In genomic region chr15:6559188-6559587, GRCm38 (mm10) we compare ENCODE assay signal across 28 mouse cellular contexts. TPM values are rescaled to one million over a fixed set of nuclear protein-coding genes. Genes with fewer than 3 reads are reported as not detected.
A peak's percentile ranks its signal among the peaks of the same experiment; 100 is the strongest.
DNase-seq lines count a peak whose midpoint lies in the region; ATAC-seq and TF ChIP-seq lines count a peak whose summit lies in the region.
"Had no signal": no experiment of that assay in that cellular context is flagged by ENCODE, and none has a peak within 500 bp of the region (broad histone marks: within the 10 kb centered on the region; RNA-seq: fewer than 3 reads in every experiment).

No protein-coding gene starts in this region.

- 59% methylated on average over 9 of the region's 9 CpGs for WGBS in limb, embryonic 13.5 days
- 75% methylated on average over 9 of the region's 9 CpGs for WGBS in limb, embryonic 10.5 days
- WGBS in limb, embryonic 14.5 days = 56% methylated on average over 9 of the region's 9 CpGs

- no peaks in the 10 kb centered on the region for H3K36me3 ChIP-seq in limb, embryonic 13.5 days
- H3K36me3 ChIP-seq in limb, embryonic 10.5 days = no peaks in the 10 kb centered on the region
- H3K36me3 ChIP-seq in testis, adult 2 months (ENCODE audit: control insufficient read depth, insufficient read depth, low read length) = no peaks in the 10 kb centered on the region
- H3K36me3 ChIP-seq in limb, embryonic 14.5 days (ENCODE audit: control insufficient read depth, insufficient read depth, low read length) = no peaks in the 10 kb centered on the region
- H3K36me3 ChIP-seq: forebrain, embryonic 10.5 days; heart, embryonic 13.5 days; limb, embryonic 12.5 days; liver, embryonic 13.5 days; neural tube, embryonic 12.5 days had no signal

- DNase-seq in limb, embryonic 10.5 days (ENCODE audit: low spot score) = no peak
- no peak for DNase-seq in testis, postnatal 14 days (ENCODE audit: low spot score)
- no peak for DNase-seq in limb, embryonic 14.5 days (ENCODE audit: low spot score)
- no peak for DNase-seq in left cerebral cortex, postnatal 14 days (ENCODE audit: low spot score in 2 of 2)
- no peak for DNase-seq in right cerebral cortex, postnatal 14 days
- DNase-seq: adrenal gland, adult 8-10 months; B cell, adult 2 months; cerebellum, adult 2 months; cerebellum, postnatal 25 days; gastrocnemius, postnatal 36 days; heart, adult 2 months; heart, postnatal 14 days; liver, embryonic 13.5 days; lung, postnatal 14 days; midbrain, embryonic 14.5 days; retina, postnatal 1 day; right cerebral cortex, postnatal 4 days; thymus, postnatal 14 days had no signal

- no peak overlapping the region for H3K9ac ChIP-seq in limb, embryonic 13.5 days
- no peak overlapping the region for H3K9ac ChIP-seq in limb, embryonic 14.5 days (ENCODE audit: low read depth, low read length, severe bottlenecking)
- H3K9ac ChIP-seq: heart, embryonic 13.5 days; limb, embryonic 12.5 days; liver, embryonic 13.5 days; neural tube, embryonic 12.5 days had no signal

- no peaks in the 10 kb centered on the region for H3K9me3 ChIP-seq in limb, embryonic 13.5 days
- H3K9me3 ChIP-seq in limb, embryonic 10.5 days (replicated peaks) = no peaks in the 10 kb centered on the region
- H3K9me3 ChIP-seq in limb, embryonic 14.5 days (ENCODE audit: control insufficient read depth, low read length) = no peaks in the 10 kb centered on the region
- H3K9me3 ChIP-seq: forebrain, embryonic 10.5 days; heart, embryonic 13.5 days; limb, embryonic 12.5 days; liver, embryonic 13.5 days; megakaryocyte, embryonic 14.5 days; neural tube, embryonic 12.5 days had no signal

- no peaks in the 10 kb centered on the region for H3K27me3 ChIP-seq in limb, embryonic 13.5 days
- H3K27me3 ChIP-seq in limb, embryonic 10.5 days (ENCODE audit: low read depth, poor library complexity, severe bottlenecking) = no peaks in the 10 kb centered on the region
- no peaks in the 10 kb centered on the region for H3K27me3 ChIP-seq in testis, adult 2 months (ENCODE audit: control insufficient read depth, insufficient read depth, low read length)
- H3K27me3 ChIP-seq in limb, embryonic 14.5 days (ENCODE audit: control insufficient read depth, insufficient read depth, low read length) = no peaks in the 10 kb centered on the region
- H3K27me3 ChIP-seq: heart, embryonic 13.5 days; limb, embryonic 12.5 days; liver, embryonic 13.5 days; megakaryocyte, embryonic 14.5 days; neural tube, embryonic 12.5 days had no signal

- intact Hi-C loops in left cerebral cortex, postnatal 14 days (cut with DNase I) = no loop called here

- peak overlapping the region; percentile 39; the same call in 1 of the 2 replicates for H3K27ac ChIP-seq in limb, embryonic 13.5 days
- H3K27ac ChIP-seq in limb, embryonic 10.5 days = no peak overlapping the region
- H3K27ac ChIP-seq in testis, adult 2 months (ENCODE audit: control insufficient read depth, insufficient read depth, low read depth, low read length) = no peak overlapping the region
- no peak overlapping the region for H3K27ac ChIP-seq in limb, embryonic 14.5 days (replicated peaks; ENCODE audit: low read depth, low read length)
- H3K27ac ChIP-seq: forebrain, embryonic 10.5 days; heart, adult 2 months; heart, embryonic 13.5 days; hindbrain, postnatal 0 days; limb, embryonic 12.5 days; liver, embryonic 13.5 days; neural tube, embryonic 12.5 days had no signal

- no peak overlapping the region for H3K4me2 ChIP-seq in limb, embryonic 13.5 days (replicated peaks)
- no peak overlapping the region for H3K4me2 ChIP-seq in limb, embryonic 14.5 days (replicated peaks; ENCODE audit: low read depth, low read length, severe bottlenecking)
- H3K4me2 ChIP-seq: heart, embryonic 13.5 days; limb, embryonic 12.5 days; liver, embryonic 13.5 days; neural tube, embryonic 12.5 days had no signal

- TF ChIP-seq POLR2A in testis, adult 2 months (IDR thresholded peaks at IDR 0.05; ENCODE audit: control insufficient read depth, low read depth, low read length) = no peak
- no peak for TF ChIP-seq POLR2A in limb, embryonic 14.5 days (IDR thresholded peaks at IDR 0.05; ENCODE audit: borderline replicate concordance, extremely low read depth, insufficient read depth, insufficient read length)

- H3K4me3 ChIP-seq in limb, embryonic 13.5 days = no peak overlapping the region
- H3K4me3 ChIP-seq in limb, embryonic 10.5 days = no peak overlapping the region
- peak overlapping the region; percentile 8; the same call in 1 of the 2 replicates for H3K4me3 ChIP-seq in testis, adult 2 months (ENCODE audit: control insufficient read depth, low read depth, low read length)
- no peak overlapping the region for H3K4me3 ChIP-seq in limb, embryonic 14.5 days (replicated peaks; ENCODE audit: low read length)
- H3K4me3 ChIP-seq: forebrain, embryonic 10.5 days; heart, adult 2 months; heart, embryonic 13.5 days; limb, embryonic 12.5 days; liver, embryonic 13.5 days; megakaryocyte, embryonic 14.5 days; neural tube, embryonic 12.5 days had no signal

- no peaks in the 10 kb centered on the region for H3K4me1 ChIP-seq in limb, embryonic 13.5 days
- no peaks in the 10 kb centered on the region; the same call in 1 of the 2 replicates for H3K4me1 ChIP-seq in limb, embryonic 10.5 days
- no peaks in the 10 kb centered on the region for H3K4me1 ChIP-seq in testis, adult 2 months (ENCODE audit: control insufficient read depth, insufficient read depth, low read length)
- 0 out of 2 replicates have a peak, but pooled peaks cover 4% of the 10 kb centered on the region for H3K4me1 ChIP-seq in limb, embryonic 14.5 days (ENCODE audit: control insufficient read depth, insufficient read depth, low read length)
- H3K4me1 ChIP-seq: limb, embryonic 12.5 days; neural tube, embryonic 12.5 days had no signal

- no peak for TF ChIP-seq CTCF in testis, adult 2 months (IDR thresholded peaks at IDR 0.05; ENCODE audit: control insufficient read depth, insufficient read depth, insufficient replicate concordance, low read depth, low read length)

- no peak for ATAC-seq in limb, embryonic 13.5 days (ENCODE audit: low FRiP score, low read depth)
- peak; percentile 72; the same call in 1 of the 2 replicates for ATAC-seq in limb, embryonic 14.5 days (ENCODE audit: low FRiP score, low read depth)
- ATAC-seq: activated CD4-positive, CD25-positive, alpha-beta regulatory T cell, adult 4 months; hindbrain, postnatal 0 days; intestine, embryonic 16.5 days had no signal

RNA-seq across cellular contexts. Expression of gene Fyb, which starts 36.5 kb away (rescaled TPM):
- polyA plus RNA-seq in limb, embryonic 13.5 days (2015; fragmentation: Nextera tagmentation; extraction: Ambion mirVana) = 6.1 and 6.4 TPM in 2 replicates
- 1.5 and 2.9 TPM in 2 replicates for polyA plus RNA-seq in limb, embryonic 10.5 days (2016; fragmentation: Nextera tagmentation; extraction: Ambion mirVana)
- 103 and 120 TPM in 2 replicates for polyA plus RNA-seq in testis, adult 2 months (2012; rRNA removed)
- 6.0 and 9.8 TPM in 2 replicates for polyA plus RNA-seq in limb, embryonic 14.5 days (2012; rRNA removed)
- polyA plus RNA-seq in limb, embryonic 14.5 days (2014; fragmentation: Nextera tagmentation; extraction: Ambion mirVana) = 8.0 and 10.1 TPM in 2 replicates
- 10 to 100 TPM; 11.5 to 13.1 TPM for total RNA-seq in left cerebral cortex, postnatal 14 days (2021)
